Mouse (Mus musculus) erythroblast, adult 5-6 weeks (primary cell): ENCODE results near the gene Cttnbp2nl. TPM values are rescaled to one million over a fixed set of nuclear protein-coding genes. Genes with fewer than 3 reads are reported as not detected.

ENCODE experiments used
- ATAC-seq: replicated peaks from 2 replicates; pipeline ENCODE4 v1.8.0; 2016; ENCODE audit warnings: moderate number of reproducible peaks, mild to moderate bottlenecking, moderate TSS enrichment, inconsistent platforms; ENCODE audit not compliant: poor library complexity, low FRiP score, severe bottlenecking
- total RNA-seq, 2 experiments: library from RNA; stranded (forward) in 1 of 2; stranded (reverse) in 1 of 2; fragments of 150-400 nt in 1 of 2; fragments of 200-764, 138-1000 nt in 1 of 2; gene quantifications; 2 replicates each; pipeline versions ENCODE4 v1.2.3 to v1.2.4; 2015 to 2017; ENCODE audit warnings: low replicate concordance in 2 of 2

Cttnbp2nl gene
- total RNA-seq, 2 experiments from 2014 or later: under 0.01 TPM; not detected in 1

- ATAC-seq: no peak
Observed at GRCm38 (mm10) chr3:105060992-105061391, 8.0 kb upstream of the Cttnbp2nl start.

- no peak for ATAC-seq
Observed at GRCm38 (mm10) chr3:105059911-105060310, 7.0 kb upstream of the Cttnbp2nl start.

- ATAC-seq: peak; percentile 64; the same call in 1 of the 2 replicates
Observed at GRCm38 (mm10) chr3:105058627-105059513, 5.9 kb upstream of the Cttnbp2nl start.

DNA sequence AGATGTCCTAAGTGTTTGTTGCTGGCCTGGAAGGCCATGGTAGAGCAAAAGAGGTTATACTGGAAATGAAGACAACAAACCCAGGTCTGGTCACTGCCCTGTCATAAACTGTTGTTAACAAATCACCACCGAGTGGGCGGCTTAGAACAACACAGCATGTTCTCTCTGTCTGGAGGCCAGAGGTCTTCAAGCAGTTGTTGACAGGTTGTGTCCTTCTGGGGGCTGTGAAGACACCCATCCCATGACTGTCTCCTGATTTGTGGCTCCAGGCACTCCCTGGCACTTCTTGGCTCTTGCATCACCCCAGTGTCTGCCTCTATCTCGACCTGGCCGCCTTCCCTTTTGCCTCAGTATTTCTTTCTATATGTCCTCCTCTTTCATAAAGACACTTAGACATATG, 2.7 kb upstream of the Cttnbp2nl start:
- ATAC-seq: no peak

DNA sequence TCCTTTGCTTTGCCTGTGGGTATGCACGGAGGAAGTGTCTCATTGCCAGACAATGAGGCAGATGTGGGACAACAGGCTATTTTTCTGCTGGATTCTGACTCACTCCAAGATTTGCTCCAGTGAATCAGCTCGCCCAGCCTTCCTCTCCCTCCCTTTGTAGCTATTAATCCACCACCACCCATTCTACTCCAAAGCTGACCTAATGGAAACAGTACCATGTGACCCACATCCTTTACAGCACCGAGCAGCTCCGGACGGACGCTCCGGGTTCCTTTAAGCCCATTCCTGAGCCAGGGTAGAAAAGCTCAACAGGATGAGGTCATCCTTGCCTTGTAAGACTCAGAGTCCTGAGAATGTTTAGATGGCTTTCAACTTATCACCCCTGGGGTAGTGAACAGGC, 2.0 kb upstream of the Cttnbp2nl start:
- no peak for ATAC-seq

DNA sequence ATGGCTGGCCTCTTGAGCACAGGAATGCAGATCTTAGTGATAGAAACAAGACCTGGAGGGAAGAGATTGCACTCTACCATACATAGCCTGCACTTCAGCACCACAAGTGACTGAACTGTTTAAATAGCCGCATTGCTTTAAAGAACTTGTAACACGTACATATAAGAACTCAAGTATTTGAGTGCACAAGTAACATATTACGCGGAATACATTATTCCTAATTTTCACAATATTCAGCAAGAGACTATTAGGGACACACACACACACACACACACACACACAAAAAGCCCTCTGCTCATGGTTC, 704 bp upstream of the Cttnbp2nl start:
- ATAC-seq: no peak

GRCm38 (mm10) chr3:105052171-105052936, 592 bp downstream of the Cttnbp2nl start:
- ATAC-seq: no peak; the same call in 1 of the 2 replicates

GRCm38 (mm10) chr3:105051103-105051502, 1.8 kb downstream of the Cttnbp2nl start:
- no peak for ATAC-seq

DNA sequence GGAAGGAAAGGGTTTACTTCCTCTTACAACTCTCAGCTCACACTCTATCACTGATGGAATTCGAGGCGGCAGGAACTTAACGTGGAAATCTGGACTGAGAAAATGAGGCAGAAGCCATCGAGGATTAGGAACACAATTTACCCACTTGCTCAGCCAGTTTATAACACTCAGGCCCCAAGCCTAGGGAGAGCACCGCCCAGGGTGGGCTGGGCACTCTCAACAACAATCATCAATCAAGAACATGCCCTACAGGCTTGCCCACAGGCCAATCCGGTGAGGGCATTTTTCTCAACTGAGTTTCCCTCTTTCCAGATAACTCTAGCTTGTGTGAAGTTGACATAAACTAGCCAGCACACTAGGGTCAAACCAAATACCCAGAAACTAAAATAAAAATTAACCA, 3.1 kb downstream of the Cttnbp2nl start:
- ATAC-seq: no peak

DNA sequence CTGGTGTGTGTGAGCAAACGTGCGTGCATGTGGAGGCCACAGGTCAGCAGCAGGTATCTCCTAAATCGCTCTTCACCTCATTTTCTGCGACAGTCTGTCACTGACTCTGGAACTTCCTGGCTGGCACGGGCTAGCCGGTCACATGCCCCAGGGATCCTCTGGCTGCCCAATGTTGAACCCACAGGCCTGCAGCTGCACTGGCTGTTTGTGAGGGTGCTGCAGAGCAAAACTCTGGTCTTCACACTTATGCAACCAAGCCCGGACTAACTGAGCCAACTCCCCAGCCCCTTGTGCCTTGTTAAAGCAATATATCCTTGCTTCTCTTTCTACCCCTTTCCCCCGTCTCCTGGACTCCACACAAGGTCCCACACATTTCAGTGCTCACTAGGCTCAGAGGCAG, 5.3 kb downstream of the Cttnbp2nl start:
- no peak for ATAC-seq

GRCm38 (mm10) chr3:105046870-105047269, 6.1 kb downstream of the Cttnbp2nl start:
- ATAC-seq: no peak

- ATAC-seq: no peak
Observed at GRCm38 (mm10) chr3:105043746-105044145, 9.2 kb downstream of the Cttnbp2nl start.

DNA sequence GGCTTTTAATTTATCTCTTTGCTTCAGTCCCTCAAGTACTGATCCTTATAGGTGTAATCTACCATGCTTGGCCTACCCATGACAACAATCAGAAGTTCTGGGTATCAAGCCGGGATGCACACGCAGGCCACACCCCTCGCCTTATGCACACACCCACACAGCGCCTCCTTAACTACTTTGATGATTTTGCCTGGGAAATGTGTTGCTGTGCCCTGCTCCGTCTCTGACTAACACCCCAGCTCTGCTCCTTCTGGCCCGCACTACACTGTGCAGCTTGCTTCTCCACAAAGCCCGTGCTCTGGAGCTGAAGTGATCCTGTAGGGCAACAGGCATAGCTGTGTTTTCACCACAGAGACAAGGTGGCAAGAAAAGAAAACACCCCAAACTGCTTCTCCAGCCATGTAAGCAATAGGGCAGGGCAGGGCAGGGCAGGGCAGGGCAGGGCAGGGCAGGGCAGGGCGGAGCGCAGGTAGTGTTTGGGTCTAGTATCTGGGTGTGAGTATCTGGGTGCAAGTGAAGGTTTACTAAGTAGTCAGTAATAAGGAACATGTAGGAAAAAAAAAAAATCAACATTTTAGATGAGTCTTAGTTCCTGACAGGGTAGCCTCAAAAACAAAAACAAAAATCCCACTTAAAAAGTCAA, 11.8 kb downstream of the Cttnbp2nl start:
- no peak for ATAC-seq

DNA sequence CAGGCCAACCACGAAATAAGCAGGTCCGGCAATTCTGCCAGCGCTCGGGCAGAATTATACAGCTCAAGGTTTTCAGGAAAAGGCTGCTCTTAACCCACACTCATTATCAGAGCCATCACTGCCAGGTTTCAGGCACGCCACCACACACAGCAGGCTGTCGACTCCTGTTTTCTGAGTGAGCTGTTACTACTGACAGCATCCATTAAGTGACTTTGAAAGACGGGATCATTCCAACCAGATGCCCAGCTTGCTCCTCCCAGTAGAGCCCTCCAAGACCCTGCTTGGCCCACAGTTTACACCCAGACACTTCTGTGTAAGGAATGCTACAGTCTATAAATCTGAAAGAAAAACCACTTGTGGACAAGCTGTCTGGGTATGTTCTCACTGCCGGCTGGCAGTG, 12.9 kb downstream of the Cttnbp2nl start:
- ATAC-seq: no peak

DNA sequence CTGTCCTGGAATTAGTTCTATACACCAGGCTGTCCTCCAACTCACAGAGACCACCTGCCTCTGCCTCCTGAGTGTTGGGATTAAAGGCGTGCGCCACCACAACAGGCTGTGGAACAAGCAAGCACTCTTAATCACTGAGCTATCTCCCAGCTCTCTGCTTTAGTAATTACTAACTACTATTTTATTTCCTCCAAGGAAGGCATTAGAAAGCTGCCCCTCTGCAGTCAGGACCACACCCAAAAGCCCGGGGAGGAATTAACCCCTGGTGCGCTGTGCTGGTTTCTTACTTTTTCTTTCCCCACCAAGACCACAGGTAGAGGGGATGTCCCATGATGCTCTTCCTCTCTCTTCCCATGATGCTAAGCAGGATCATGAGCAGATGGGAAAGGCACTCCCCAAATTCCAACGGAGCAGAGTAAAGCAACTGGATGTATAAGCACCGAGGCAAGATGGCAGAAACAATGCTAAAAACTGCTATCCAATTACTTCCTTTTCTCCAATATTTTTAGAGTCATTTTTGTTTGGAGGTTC, 15.6 kb downstream of the Cttnbp2nl start:
- ATAC-seq: no peak

GRCm38 (mm10) chr3:105036281-105036847, 16.6 kb downstream of the Cttnbp2nl start:
- no peak for ATAC-seq

GRCm38 (mm10) chr3:105023371-105024005, 29.5 kb downstream of the Cttnbp2nl start:
- ATAC-seq: no peak

- ATAC-seq: no peak
Observed at GRCm38 (mm10) chr3:105019826-105020692, 32.9 kb downstream of the Cttnbp2nl start.

DNA sequence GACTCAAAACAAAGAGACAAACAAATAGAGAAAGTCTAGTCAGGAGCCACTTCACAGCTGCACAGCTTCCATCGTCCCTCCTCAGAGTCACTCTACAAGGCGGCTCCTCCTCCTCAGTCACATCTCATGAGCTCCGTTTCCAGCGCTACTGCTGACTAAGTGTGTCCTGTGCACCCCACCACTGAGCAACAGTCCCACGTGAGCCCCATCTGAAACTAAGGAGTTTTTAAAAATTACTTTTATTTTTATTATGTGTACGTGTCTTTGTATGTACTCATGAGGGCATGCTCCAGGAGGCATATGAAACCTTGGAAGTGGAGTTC, 34.2 kb downstream of the Cttnbp2nl start:
- ATAC-seq: no peak
